Mouse (Mus musculus) embryonic facial prominence, embryonic 13.5 days (tissue): ENCODE results near the gene Treml2. TPM values are rescaled to one million over a fixed set of nuclear protein-coding genes. Genes with fewer than 3 reads are reported as not detected.

ENCODE experiments used
- ATAC-seq: fragments of 200-750 bp; cut with Nextera tagmentation; 2 replicates; pipeline ENCODE4 v1.8.0; 2017; ENCODE audit warnings: low read depth; ENCODE audit not compliant: insufficient number of reproducible peaks, insufficient read depth, low FRiP score, low TSS enrichment
- H3K27ac ChIP-seq: fragments of 300-500 bp; sonication (generic); 2 replicates; pipeline ENCODE4 v1.5.1; 2015; ENCODE audit warnings: moderate library complexity, mild to moderate bottlenecking, inconsistent platforms
- H3K27me3 ChIP-seq: fragments of 300-500 bp; sonication (generic); 2 replicates; pipeline ENCODE4 v1.6.1; 2015; ENCODE audit warnings: mild to moderate bottlenecking, inconsistent platforms
- H3K36me3 ChIP-seq: fragments of 300-500 bp; sonication (generic); 2 replicates; pipeline ENCODE4 v1.6.1; 2015; ENCODE audit warnings: mild to moderate bottlenecking, inconsistent platforms
- H3K4me1 ChIP-seq: fragments of 300-500 bp; sonication (generic); 2 replicates; pipeline ENCODE4 v1.6.1; 2015; ENCODE audit warnings: inconsistent platforms
- H3K4me2 ChIP-seq: fragments of 300-500 bp; sonication (generic); 2 replicates; pipeline ENCODE4 v1.6.1; 2015; ENCODE audit warnings: moderate library complexity, mild to moderate bottlenecking, inconsistent platforms
- H3K4me3 ChIP-seq: fragments of 300-500 bp; sonication (generic); 2 replicates; pipeline ENCODE4 v1.5.1; 2015; ENCODE audit warnings: mild to moderate bottlenecking, inconsistent platforms
- H3K9ac ChIP-seq: fragments of 300-500 bp; sonication (generic); 2 replicates; pipeline ENCODE4 v1.6.1; 2015; ENCODE audit warnings: mild to moderate bottlenecking, inconsistent platforms
- H3K9me3 ChIP-seq: fragments of 300-500 bp; sonication (generic); 2 replicates; pipeline ENCODE4 v1.6.1; 2016; ENCODE audit warnings: inconsistent platforms
- WGBS: fragments of 180-500 bp; shearing (Covaris S2); methylation state at CpG from one replicate; pipeline ENCODE4 v1.1.7; 2015; ENCODE audit warnings: mixed read lengths; 5-methylcytosine and 5-hydroxymethylcytosine counted together
- polyA plus RNA-seq: library from polyadenylated mRNA; unstranded; fragments of >200 nt; fragmentation: Nextera tagmentation; extraction: Ambion mirVana; gene quantifications from 2 replicates; pipeline ENCODE4 v1.2.1, GENCODE M21; 2015

Gene Treml2
- polyA plus RNA-seq, 1 experiment from 2014 or later = 0.28 TPM

GRCm38 (mm10) chr17:48272158-48272557, 27.1 kb upstream of the Treml2 start:
- Histone ChIP-seq H3K4me1 (no peaks in the 10 kb centered on the region), H3K9ac (no peak overlapping the region), H3K27ac (no peak overlapping the region), H3K4me2 (no peak overlapping the region), H3K27me3 (no peaks in the 10 kb centered on the region), H3K36me3 (no peaks in the 10 kb centered on the region), H3K4me3 (no peak overlapping the region), H3K9me3 (no peaks in the 10 kb centered on the region)
- WGBS = 76% methylated on average over 5 of the region's 5 CpGs
- no peak for ATAC-seq

GRCm38 (mm10) chr17:48272598-48272997, 26.7 kb upstream of the Treml2 start:
- Histone ChIP-seq H3K27me3 (no peaks in the 10 kb centered on the region), H3K4me2 (no peak overlapping the region), H3K27ac (no peak overlapping the region), H3K4me3 (no peak overlapping the region), H3K9me3 (no peaks in the 10 kb centered on the region), H3K36me3 (no peaks in the 10 kb centered on the region), H3K9ac (no peak overlapping the region), H3K4me1 (no peaks in the 10 kb centered on the region)
- ATAC-seq = no peak
- 91% methylated on average over 4 of the region's 4 CpGs for WGBS

DNA sequence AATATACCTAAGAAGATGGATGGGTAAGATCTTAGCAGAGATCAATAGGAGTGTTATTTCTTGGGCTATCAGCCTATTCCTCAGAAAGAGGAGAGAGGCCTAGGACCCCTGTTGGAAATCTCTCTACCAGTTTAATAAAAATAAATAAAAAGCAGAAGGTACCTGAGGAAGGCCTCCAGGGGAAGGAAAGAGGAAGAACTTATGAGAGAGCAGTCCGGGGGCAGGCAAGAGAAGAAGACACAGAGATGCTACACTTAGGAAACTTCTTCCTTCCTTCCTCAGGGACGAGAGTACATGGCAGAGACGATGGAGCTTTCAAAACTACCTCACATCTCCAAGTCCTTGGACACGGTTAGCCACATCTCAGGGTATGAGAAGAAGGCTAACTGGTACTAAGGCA, 25.2 kb upstream of the Treml2 start:
- Histone ChIP-seq H3K9me3 (no peaks in the 10 kb centered on the region), H3K36me3 (no peaks in the 10 kb centered on the region), H3K4me3 (no peak overlapping the region), H3K27ac (no peak overlapping the region), H3K27me3 (no peaks in the 10 kb centered on the region), H3K4me1 (no peaks in the 10 kb centered on the region), H3K4me2 (no peak overlapping the region), H3K9ac (no peak overlapping the region)
- no peak for ATAC-seq
- WGBS = 84% methylated on average over 4 of the region's 4 CpGs

GRCm38 (mm10) chr17:48274885-48275284, 24.4 kb upstream of the Treml2 start:
- no peak overlapping the region for H3K27ac ChIP-seq
- H3K9me3 ChIP-seq = no peaks in the 10 kb centered on the region
- WGBS = 27% methylated on average over 6 of the region's 6 CpGs
- H3K36me3 ChIP-seq = no peaks in the 10 kb centered on the region
- H3K4me1 ChIP-seq = no peaks in the 10 kb centered on the region
- H3K4me3 ChIP-seq = no peak overlapping the region
- ATAC-seq = no peak
- no peak overlapping the region for H3K4me2 ChIP-seq
- H3K27me3 ChIP-seq = no peaks in the 10 kb centered on the region
- H3K9ac ChIP-seq = no peak overlapping the region

DNA sequence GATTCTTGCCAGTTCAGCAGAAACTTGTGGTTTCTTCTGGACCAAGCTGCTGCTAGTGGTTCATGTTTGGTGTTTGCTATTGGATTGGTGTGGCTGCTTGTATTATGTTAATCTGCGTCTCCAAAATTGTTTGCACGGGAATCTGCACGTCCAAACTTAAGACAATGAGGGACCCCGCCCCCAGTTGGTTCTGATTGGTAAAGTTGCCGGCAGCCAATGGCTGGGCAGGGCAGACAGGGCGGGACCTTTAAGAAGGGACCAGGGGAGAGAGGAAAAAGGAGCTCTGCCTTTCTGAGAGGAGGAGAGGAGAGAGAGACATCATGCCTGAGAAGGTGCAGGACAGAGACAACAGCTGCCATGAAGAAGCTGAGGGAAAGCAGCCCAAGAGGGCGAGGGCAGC, 23.6 kb upstream of the Treml2 start:
- Histone ChIP-seq H3K27me3 (no peaks in the 10 kb centered on the region), H3K4me1 (no peaks in the 10 kb centered on the region), H3K9me3 (no peaks in the 10 kb centered on the region), H3K4me2 (no peak overlapping the region), H3K36me3 (no peaks in the 10 kb centered on the region), H3K4me3 (no peak overlapping the region), H3K27ac (no peak overlapping the region), H3K9ac (no peak overlapping the region)
- 58% methylated on average over 7 of the region's 7 CpGs for WGBS
- ATAC-seq = no peak

DNA sequence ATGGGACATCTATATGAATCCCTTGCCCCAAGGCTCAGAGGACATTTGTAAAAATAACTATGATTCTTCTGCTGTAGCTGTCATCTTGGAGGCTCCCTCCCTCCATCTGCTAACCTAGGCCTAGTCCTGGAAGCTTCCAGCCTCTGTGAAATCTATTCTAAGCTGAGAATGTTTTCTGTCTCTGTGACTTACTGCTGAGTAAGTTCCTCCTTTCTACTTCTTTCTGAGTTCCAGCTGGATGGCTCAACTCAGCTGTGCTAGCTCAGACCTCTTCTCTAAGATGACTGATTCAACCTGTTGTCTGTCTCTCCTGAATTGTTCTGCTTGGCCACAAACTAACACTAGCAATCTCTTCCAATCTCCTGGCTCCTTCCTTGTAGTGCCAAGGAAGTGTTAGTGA, 20.9 kb upstream of the Treml2 start:
- H3K9me3 ChIP-seq = no peaks in the 10 kb centered on the region
- H3K4me3 ChIP-seq = no peak overlapping the region
- no peak overlapping the region for H3K9ac ChIP-seq
- no peak overlapping the region for H3K27ac ChIP-seq
- peaks cover 7% of the 10 kb centered on the region; the same call in 1 of the 2 replicates for H3K4me1 ChIP-seq
- H3K27me3 ChIP-seq = no peaks in the 10 kb centered on the region
- H3K4me2 ChIP-seq = no peak overlapping the region
- ATAC-seq = no peak
- H3K36me3 ChIP-seq = no peaks in the 10 kb centered on the region

GRCm38 (mm10) chr17:48279002-48279401, 20.3 kb upstream of the Treml2 start:
- no peak for ATAC-seq
- Histone ChIP-seq H3K9me3 (no peaks in the 10 kb centered on the region), H3K27ac (no peak overlapping the region), H3K36me3 (no peaks in the 10 kb centered on the region), H3K27me3 (no peaks in the 10 kb centered on the region), H3K4me3 (no peak overlapping the region), H3K4me2 (no peak overlapping the region), H3K4me1 (peaks cover 7% of the 10 kb centered on the region; the same call in 1 of the 2 replicates), H3K9ac (no peak overlapping the region)
- WGBS = 79% methylated on average over 4 of the region's 4 CpGs

DNA sequence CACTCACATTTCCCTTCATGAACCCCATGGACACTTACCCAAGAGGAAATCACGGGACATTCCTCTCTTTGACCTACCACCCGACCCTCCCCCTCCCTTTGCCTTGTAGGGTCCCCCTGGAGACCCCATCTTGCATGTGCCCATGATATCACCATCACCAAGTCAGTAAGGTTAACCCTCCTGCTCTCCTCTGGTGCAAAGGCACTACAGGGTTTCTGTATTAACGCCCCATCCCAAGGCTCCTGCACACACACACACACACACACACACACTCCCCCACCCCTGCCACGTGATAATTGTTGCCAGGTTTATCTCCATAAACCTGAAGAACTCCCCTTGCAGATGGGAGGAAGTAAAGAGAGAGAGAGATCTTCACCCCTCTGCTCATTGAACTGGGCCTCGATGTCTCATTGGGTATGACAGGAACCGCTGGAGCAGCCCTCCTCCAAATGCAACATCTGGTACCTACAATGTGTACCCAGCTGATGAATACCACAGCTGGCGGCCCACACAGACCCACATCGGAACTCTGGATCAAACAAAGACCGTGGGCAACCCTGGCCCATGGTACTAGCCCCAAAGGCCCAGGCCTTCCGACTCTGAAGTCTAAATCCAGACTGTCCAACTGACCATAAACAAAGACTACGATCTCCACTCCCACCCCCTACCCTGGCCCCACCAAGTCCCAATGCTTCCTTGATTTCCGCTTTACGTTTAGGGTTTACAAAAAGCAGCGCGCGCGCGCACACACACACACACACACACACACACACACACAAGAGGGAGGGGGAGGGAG, 18.2 kb upstream of the Treml2 start:
- H3K4me3 ChIP-seq = peak overlapping the region; percentile 33
- no peaks in the 10 kb centered on the region for H3K9me3 ChIP-seq
- no peaks in the 10 kb centered on the region for H3K36me3 ChIP-seq
- no peaks in the 10 kb centered on the region for H3K27me3 ChIP-seq
- H3K4me1 ChIP-seq = peaks cover 7% of the 10 kb centered on the region; the same call in 1 of the 2 replicates
- ATAC-seq = peak; percentile 48; the same call in 1 of the 2 replicates
- H3K27ac ChIP-seq = peak overlapping the region; percentile 71
- peak overlapping the region; percentile 62 for H3K9ac ChIP-seq
- peak overlapping the region; percentile 60 for H3K4me2 ChIP-seq
- WGBS = 30% methylated on average over 18 of the region's 18 CpGs

GRCm38 (mm10) chr17:48281739-48282085, 17.6 kb upstream of the Treml2 start:
- 3% methylated on average over 3 of the region's 3 CpGs for WGBS

GRCm38 (mm10) chr17:48286765-48287164, 12.5 kb upstream of the Treml2 start:
- no peaks in the 10 kb centered on the region for H3K9me3 ChIP-seq
- WGBS = 41% methylated on average over 1 of the region's 1 CpGs
- H3K27me3 ChIP-seq = no peaks in the 10 kb centered on the region; the same call in 1 of the 2 replicates
- H3K4me1 ChIP-seq = no peaks in the 10 kb centered on the region
- H3K4me2 ChIP-seq = no peak overlapping the region
- no peak for ATAC-seq
- no peak overlapping the region for H3K27ac ChIP-seq
- no peaks in the 10 kb centered on the region for H3K36me3 ChIP-seq
- no peak overlapping the region for H3K4me3 ChIP-seq
- H3K9ac ChIP-seq = no peak overlapping the region

More at GRCm38 (mm10) chr17:48281739-48282085, 17.6 kb upstream of the Treml2 start:
- Histone ChIP-seq H3K27me3 (no peaks in the 10 kb centered on the region), H3K9me3 (no peaks in the 10 kb centered on the region), H3K4me3 (peak overlapping the region; percentile 33), H3K36me3 (no peaks in the 10 kb centered on the region), H3K4me1 (peaks cover 7% of the 10 kb centered on the region; the same call in 1 of the 2 replicates), H3K9ac (peak overlapping the region; percentile 62), H3K27ac (peak overlapping the region; percentile 71), H3K4me2 (peak overlapping the region; percentile 60)
- ATAC-seq = no peak

DNA sequence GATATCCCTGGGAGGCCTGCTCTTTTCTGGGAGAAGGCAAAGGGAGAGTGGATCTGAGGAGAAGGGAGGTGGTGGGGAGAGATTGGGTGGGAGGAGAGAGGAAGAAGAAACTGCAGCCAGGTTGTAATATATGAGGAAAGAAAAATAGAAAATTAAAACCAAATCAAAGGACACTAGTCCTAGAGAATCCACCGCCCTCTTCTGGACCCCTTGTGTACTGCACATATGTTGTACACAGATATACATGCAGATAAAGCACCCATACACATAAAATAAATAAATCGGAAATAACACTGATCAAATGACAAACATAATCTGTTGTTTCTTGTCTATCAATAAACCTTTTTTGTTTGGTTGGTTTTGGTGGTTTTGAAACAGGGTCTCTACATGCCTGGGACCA, 12.0 kb upstream of the Treml2 start:
- whole genome bisulfite sequencing = 57% methylated on average over 2 of the region's 2 CpGs
- Histone ChIP-seq H3K36me3 (no peaks in the 10 kb centered on the region), H3K4me1 (no peaks in the 10 kb centered on the region), H3K4me3 (no peak overlapping the region), H3K27me3 (no peaks in the 10 kb centered on the region; the same call in 1 of the 2 replicates), H3K27ac (no peak overlapping the region), H3K9me3 (no peaks in the 10 kb centered on the region), H3K4me2 (no peak overlapping the region), H3K9ac (no peak overlapping the region)
- ATAC-seq = no peak

DNA sequence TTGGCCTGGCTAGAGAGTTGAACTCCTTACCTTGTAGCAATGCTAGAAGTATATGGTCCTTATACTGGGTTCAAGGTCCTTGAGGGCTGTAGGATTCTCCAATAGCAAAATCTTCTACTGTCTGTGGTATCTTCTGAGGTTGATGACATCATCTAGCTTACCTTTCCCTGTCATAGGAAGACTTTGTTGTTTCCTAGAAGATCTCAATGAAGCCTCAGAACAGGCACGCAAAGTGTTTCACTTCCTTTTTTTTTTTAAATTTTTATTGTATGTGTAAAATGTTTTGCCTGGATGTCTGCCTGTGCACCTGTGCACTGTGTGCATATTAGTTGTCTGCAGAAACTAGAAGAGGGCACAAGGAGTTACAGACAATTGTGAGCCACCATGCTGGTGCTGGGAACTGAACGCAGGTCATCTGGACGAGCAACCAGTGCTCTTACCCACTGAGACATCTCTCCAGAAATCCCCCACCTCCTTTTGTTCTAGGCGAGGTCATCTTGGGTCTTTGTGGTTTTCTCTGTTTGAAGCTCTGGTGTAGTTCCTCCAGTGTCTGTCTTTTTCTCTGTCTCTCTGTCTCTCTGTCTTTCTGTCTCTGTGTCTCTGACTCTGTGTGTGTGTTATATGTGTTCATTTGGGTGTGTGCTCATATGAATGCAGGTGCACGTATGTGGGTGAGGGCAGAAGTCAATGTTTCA, 5.7 kb upstream of the Treml2 start:
- no peak overlapping the region for H3K9ac ChIP-seq
- H3K36me3 ChIP-seq = no peaks in the 10 kb centered on the region
- no peak overlapping the region for H3K27ac ChIP-seq
- no peaks in the 10 kb centered on the region for H3K4me1 ChIP-seq
- H3K27me3 ChIP-seq = no peaks in the 10 kb centered on the region; the same call in 1 of the 2 replicates
- ATAC-seq = no peak
- WGBS = 84% methylated on average over 5 of the region's 5 CpGs
- no peak overlapping the region for H3K4me3 ChIP-seq
- no peaks in the 10 kb centered on the region for H3K9me3 ChIP-seq
- no peak overlapping the region for H3K4me2 ChIP-seq
